Mouse (Mus musculus) layer of hippocampus, adult 9-10 months (tissue): ENCODE data around the gene C130060K24Rik.

Experiments used
- DNase-seq: peaks from one replicate; pipeline ENCODE4 v3.0.0; 2022; ENCODE audit warnings: low spot score

The C130060K24Rik gene

DNA sequence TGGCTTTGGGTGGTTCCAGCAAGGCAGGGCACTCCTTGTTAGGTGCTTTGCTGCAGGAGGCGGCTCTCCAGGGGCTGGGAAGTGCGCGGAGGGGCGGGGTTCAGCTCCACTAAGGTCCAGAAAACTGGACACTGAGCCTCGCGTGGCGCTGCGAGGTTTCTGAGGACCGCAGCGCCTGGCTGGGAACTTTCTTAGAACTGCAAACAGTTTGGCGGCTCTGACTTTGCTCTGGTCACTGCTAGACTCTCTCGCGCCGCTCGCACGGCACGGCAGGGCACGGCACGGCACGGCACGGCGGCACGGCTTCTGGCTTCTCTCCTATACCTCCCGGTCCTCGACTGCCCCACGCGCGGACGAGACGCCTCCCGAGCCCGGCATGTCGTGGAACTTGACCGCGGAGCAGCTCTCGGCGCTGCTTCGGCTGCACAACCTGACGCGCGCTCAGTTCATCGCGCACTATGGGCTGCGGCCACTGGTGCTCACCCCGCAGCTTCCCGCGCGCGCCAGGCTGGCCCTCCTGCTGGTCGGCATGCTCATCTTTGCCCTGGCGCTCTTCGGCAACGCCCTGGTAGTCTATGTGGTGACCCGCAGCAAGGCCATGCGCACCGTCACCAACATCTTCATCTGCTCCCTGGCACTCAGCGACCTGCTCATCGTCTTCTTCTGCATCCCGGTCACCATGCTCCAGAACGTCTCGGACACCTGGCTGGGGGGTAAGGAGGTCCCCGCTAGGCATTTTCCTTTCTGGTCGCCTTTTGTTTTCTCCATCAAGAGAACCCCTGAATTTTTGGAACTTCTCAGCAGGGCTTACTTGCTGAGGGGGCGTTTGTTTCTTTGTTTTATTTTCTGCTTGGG is at the start of gene C130060K24Rik:
Gene C130060K24Rik, plus strand, starts transcription at position 188 of the 855 bp plus-strand sequence.
- DNase-seq, result no peak

DNA sequence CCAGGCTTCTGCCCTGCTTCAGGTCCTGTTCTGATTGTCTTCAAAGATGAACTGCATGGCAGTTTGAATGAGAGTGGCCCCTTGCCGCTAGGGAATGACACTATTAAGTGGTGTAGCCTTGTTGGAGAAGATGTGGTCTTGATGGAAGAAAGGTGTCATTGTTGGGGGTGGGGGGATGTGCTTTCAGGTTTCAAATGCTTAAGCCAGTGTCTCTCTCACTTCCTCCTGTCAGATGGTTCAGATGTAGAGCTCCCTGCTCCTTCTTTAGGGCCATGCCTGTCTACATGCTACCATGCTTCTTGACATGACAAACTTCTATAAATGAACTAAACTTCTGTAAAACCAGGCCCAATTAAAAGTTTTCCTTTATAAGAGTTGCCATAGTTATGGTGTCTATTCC is 46.7 kb upstream of the C130060K24Rik start:
- DNase-seq, result no peak

GRCm38 (mm10) chr6:65339391-65339790 is 41.5 kb upstream of the C130060K24Rik start:
- DNase-seq, result no peak

DNA sequence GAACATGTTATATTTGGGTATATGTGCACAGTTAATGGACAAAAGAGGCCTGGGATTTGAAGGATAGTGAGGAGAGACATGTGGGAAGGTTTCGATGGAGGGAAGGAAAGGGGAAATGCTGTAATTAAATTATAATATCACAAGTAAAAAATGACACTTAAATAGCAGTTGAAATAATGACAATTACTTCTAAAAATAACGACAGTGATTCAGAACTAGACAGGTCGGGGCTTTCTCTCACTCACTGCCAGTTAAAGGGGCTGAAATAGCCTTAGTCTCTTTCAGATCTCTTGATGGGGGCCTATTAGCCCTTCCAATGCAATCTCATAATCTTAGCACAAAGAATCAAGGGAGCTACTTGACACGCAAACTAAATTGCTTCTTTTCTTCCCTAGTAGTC is 39.5 kb upstream of the C130060K24Rik start:
- no peak for DNase-seq

- no peak for DNase-seq
Measured at GRCm38 (mm10) chr6:65347736-65348135, 33.2 kb upstream of the C130060K24Rik start.

DNA sequence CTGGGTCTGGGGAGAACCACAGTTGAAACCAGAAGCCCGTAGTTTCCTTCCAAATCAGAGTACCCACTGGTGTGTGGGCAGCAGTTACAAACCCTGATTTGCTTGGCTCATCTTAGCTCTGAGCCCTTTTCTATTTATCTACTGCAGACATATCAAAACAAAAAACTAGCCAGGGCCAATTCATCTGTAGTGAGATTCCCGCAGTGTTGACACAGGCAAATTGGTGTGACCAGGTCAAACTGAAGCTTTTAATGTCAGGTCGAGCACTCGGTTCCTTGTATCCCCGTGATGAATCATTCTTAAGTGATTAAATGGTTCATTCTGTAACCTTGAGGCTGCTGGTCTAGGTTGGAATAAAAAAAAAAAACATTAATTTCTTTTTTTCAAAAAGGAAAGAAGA is 32.6 kb upstream of the C130060K24Rik start:
- DNase-seq, result no peak

GRCm38 (mm10) chr6:65351622-65352021 is 29.3 kb upstream of the C130060K24Rik start:
- no peak for DNase-seq

DNA sequence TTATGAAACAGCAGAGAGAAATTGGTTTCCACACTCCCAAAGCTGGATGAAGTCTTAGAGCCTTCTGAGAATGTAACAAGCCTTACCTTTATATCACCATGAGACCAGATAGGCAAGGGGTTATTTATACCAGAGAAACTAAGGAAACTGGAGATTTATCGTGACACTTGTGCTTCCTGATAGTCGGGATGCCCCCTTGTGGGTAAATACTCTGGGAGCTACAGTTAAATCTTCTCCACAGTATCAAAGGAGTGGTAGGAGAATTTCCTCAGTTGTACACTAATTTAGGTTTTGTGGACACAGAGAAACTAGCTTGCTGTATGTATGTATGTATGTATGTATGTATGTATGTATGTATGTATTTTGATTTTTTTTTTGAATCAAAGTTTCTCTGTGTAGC is 5.0 kb upstream of the C130060K24Rik start:
- DNase-seq, result no peak

GRCm38 (mm10) chr6:65421888-65422287 is 41.0 kb downstream of the C130060K24Rik start:
- no peak for DNase-seq

DNA sequence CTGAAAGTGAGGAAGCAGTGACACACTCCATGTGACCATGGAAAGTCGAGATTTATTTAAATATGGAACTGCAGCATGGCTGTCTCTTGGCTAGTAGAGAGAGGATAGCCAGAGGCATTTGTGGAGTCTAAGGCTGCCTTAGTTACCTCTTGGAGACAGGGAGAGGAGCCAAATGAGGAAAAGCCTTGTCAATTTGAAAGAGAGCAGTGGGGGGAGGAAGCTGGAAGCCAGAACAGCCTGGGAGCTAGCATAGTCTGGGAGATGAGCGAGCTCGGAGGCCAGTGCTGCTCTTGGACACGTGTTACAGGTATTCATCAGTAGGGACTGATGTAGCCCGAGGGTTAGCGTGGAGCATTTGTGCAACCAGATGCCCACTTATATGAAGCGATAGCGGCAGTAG is 46.2 kb downstream of the C130060K24Rik start:
- no peak for DNase-seq

DNA sequence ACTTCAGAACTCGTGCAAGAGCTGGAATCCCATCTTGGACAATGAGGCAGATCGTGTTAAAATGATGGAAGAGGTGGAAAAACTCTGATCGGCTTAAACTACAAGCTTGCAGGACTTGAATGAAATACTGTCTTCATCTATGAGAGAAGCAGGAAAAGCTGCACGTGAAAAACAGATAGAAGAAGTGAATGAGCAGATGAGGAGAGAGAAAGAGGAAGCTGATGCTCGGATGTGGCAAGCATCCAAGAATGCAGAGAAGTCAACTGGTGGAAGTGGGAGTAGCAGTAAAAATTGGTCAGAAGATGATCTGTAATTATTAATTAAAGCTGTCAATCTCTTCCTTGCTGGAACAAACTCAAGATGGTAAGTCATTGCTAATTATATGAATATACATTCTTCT is 52.3 kb downstream of the C130060K24Rik start:
- DNase-seq, result no peak

DNA sequence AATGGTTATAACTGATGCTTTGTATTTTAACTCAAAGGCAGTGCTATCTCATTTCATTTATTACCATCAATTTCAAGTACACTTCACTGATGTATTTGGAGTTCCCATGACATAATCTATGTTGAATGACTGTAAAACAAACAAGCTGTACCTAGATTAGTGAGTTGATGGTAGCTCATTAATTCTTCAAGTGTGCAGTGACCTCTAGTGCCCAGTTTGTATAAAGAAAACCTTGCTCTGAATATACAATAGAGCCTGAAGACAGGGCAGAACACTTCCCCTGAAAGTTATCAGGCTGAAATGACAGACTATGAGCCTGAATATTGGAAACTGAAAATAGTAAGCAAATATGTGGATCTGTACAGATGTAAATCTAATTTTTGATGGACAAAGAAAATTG is 72.6 kb downstream of the C130060K24Rik start:
- DNase-seq, result peak; percentile 30

- DNase-seq, result no peak
Measured at GRCm38 (mm10) chr6:65465294-65465693, 84.4 kb downstream of the C130060K24Rik start.

DNA sequence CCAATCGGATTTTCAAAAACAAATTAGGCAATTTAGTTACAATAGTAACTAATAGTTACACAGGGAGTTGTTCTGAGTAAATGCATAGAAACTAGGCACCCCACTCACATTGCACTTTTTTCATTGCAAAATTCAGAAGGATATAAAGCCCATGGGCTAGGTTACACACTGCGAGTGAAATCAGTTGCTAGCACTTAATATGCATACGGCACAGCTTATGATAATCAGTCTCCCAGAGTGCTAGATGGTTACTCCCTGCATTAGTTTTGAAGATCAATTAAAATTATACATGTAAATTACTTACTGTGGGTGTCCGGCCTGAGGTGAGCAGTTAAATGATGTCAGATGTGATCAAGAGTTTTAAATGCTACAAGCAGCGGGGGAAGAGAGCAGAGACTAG is 89.4 kb downstream of the C130060K24Rik start:
- no peak for DNase-seq

- no peak for DNase-seq
Measured at GRCm38 (mm10) chr6:65472455-65472854, 91.5 kb downstream of the C130060K24Rik start.

GRCm38 (mm10) chr6:65498786-65499185 is 117.9 kb downstream of the C130060K24Rik start:
- DNase-seq, result no peak
